Mouse (Mus musculus): ENCODE results near the gene Hey2. TPM values are rescaled to one million over a fixed set of nuclear protein-coding genes. Genes with fewer than 3 reads are reported as not detected.

Gene Hey2
- total RNA-seq (2021) (1 to 10 TPM; 3.8 to 6.8 TPM), polyA plus RNA-seq (2012; rRNA removed) (7.0 and 8.3 TPM in 2 replicates)
- long read RNA-seq, partial matches to known transcripts, result 1 of 1 reads
- long read RNA-seq, other reads (novel, unspliced or antisense), result 0 of 1 reads

GRCm38 (mm10) chr10:30842643-30843437, at the start of gene Hey2:
Gene Hey2 (minus strand): TSS chr10:30842801.
- Histone ChIP-seq H3K27ac (peak within 1 kb of the TSS; percentile 86), H3K79me2 (replicated peaks; ENCODE audit: control insufficient read depth, insufficient read depth, low read length) (no peaks in the 10 kb centered on the region), H3K9ac (ENCODE audit: low read depth, low read length) (peak within 1 kb of the TSS; percentile 70), H3K4me3 (peak within 1 kb of the TSS; percentile 76), H3K36me3 (ENCODE audit: control insufficient read depth, insufficient read depth, low read length) (no peaks in the 10 kb centered on the region), H3K27me3 (ENCODE audit: control insufficient read depth, insufficient read depth, low read length) (peaks cover 3% of the 10 kb centered on the region; the same call in 1 of the 2 replicates), H3K4me1 (ENCODE audit: control insufficient read depth, insufficient read depth, low read length) (peaks cover 1% of the 10 kb centered on the region; the same call in 1 of the 2 replicates)
- intact Hi-C loops (cut with DNase I), result loop anchor here (5.0 kb wide), 2 partner anchors 41 to 454 kb away; partner anchors contain the start of gene Ncoa7
- TF ChIP-seq EP300 (IDR thresholded peaks at IDR 0.05; ENCODE audit: insufficient read depth, low read depth, low read length), result no peak
- peak; percentile 47 for TF ChIP-seq POLR2A (IDR thresholded peaks at IDR 0.05; ENCODE audit: insufficient read depth, low read depth, low read length)
- TF ChIP-seq CTCF (IDR thresholded peaks at IDR 0.05), result peak; percentile 44
- under 1% methylated on average over 70 of the region's 70 CpGs for WGBS
- peak; percentile 99 for DNase-seq

DNA sequence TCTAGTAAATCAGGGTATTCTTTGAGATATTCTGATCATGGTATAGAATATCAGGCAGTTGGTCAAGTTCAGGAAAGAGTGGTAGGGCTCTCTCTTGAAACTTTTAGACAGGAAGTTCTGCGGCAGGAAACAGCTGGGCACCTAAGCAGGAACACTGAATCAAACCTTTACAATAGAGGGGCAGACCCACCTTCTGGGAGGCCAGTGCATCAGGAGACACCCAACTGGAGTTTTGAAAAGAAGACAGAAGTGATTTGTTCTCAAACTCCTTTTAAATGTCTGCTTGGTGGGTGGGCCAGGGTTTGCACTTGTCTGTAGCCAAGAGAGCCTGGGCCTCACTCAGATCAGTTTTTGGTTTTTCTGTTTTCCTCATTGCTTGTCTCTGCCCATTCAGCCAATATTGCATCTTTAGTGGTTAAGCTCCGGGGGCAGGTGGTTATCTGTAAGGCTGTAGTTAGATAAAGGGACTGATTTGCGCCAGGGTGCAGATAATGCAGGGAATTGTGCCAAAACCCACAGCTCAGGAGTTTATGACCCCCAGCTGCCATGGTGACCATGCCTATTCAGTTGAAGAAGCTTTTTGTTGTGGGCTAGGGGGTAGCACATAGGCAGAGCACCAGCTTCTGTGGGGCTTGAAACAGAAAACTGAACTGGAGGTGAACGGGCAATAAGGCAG, 40.6 kb upstream of the Hey2 start:
- Histone ChIP-seq H3K4me3 (no peak overlapping the region), H3K27me3 (ENCODE audit: control insufficient read depth, insufficient read depth, low read length) (no peaks in the 10 kb centered on the region), H3K36me3 (ENCODE audit: control insufficient read depth, insufficient read depth, low read length) (no peaks in the 10 kb centered on the region), H3K4me1 (ENCODE audit: control insufficient read depth, insufficient read depth, low read length) (no peaks in the 10 kb centered on the region), H3K79me2 (replicated peaks; ENCODE audit: control insufficient read depth, insufficient read depth, low read length) (no peaks in the 10 kb centered on the region), H3K27ac (no peak overlapping the region), H3K9ac (ENCODE audit: low read depth, low read length) (no peak overlapping the region)
- WGBS, result 50% methylated on average over 4 of the region's 4 CpGs
- TF ChIP-seq POLR2A (IDR thresholded peaks at IDR 0.05; ENCODE audit: insufficient read depth, low read depth, low read length) (no peak), EP300 (IDR thresholded peaks at IDR 0.05; ENCODE audit: insufficient read depth, low read depth, low read length) (no peak), CTCF (IDR thresholded peaks at IDR 0.05) (no peak)
- DNase-seq, result no peak
- intact Hi-C loops (cut with DNase I), result no loop called here

DNA sequence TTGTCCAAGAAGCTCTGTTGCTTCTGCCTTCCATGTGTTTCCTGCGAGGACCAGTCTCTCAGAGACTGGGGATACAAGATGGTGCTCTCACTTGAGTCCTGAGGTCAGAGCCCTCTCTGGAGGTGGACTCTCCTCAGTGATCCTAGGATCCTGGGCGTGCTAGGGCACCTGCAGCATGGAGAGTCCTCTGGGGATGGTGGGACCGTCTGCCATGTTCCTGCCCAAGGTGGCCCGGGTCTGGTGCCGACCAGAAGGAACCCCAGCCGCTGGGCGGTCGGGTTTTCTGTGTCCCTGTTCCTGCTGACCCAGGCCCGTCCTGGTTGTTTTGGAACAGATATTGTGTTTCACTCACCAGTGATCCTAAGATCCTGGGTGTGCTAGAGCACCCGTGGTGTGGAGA, 38.5 kb upstream of the Hey2 start:
- H3K27me3 ChIP-seq (ENCODE audit: control insufficient read depth, insufficient read depth, low read length), result no peaks in the 10 kb centered on the region
- no peak overlapping the region for H3K9ac ChIP-seq (ENCODE audit: low read depth, low read length)
- TF ChIP-seq EP300 (IDR thresholded peaks at IDR 0.05; ENCODE audit: insufficient read depth, low read depth, low read length) (no peak), CTCF (IDR thresholded peaks at IDR 0.05) (no peak), POLR2A (IDR thresholded peaks at IDR 0.05; ENCODE audit: insufficient read depth, low read depth, low read length) (no peak)
- no peak overlapping the region for H3K4me3 ChIP-seq
- 91% methylated on average over 10 of the region's 10 CpGs for WGBS
- H3K36me3 ChIP-seq (ENCODE audit: control insufficient read depth, insufficient read depth, low read length), result no peaks in the 10 kb centered on the region
- H3K79me2 ChIP-seq (replicated peaks; ENCODE audit: control insufficient read depth, insufficient read depth, low read length), result no peaks in the 10 kb centered on the region
- H3K4me1 ChIP-seq (ENCODE audit: control insufficient read depth, insufficient read depth, low read length), result no peaks in the 10 kb centered on the region
- DNase-seq, result no peak
- intact Hi-C loops (cut with DNase I), result no loop called here
- H3K27ac ChIP-seq, result no peak overlapping the region

GRCm38 (mm10) chr10:30845101-30845825, 2.7 kb upstream of the Hey2 start:
- Histone ChIP-seq H3K9ac (ENCODE audit: low read depth, low read length) (no peak overlapping the region), H3K27ac (no peak overlapping the region), H3K4me1 (ENCODE audit: control insufficient read depth, insufficient read depth, low read length) (peaks cover 1% of the 10 kb centered on the region; the same call in 1 of the 2 replicates), H3K4me3 (no peak overlapping the region), H3K79me2 (replicated peaks; ENCODE audit: control insufficient read depth, insufficient read depth, low read length) (no peaks in the 10 kb centered on the region), H3K36me3 (ENCODE audit: control insufficient read depth, insufficient read depth, low read length) (no peaks in the 10 kb centered on the region), H3K27me3 (ENCODE audit: control insufficient read depth, insufficient read depth, low read length) (peaks cover 3% of the 10 kb centered on the region; the same call in 1 of the 2 replicates)
- DNase-seq, result no peak
- 37% methylated on average over 13 of the region's 13 CpGs for WGBS
- TF ChIP-seq EP300 (IDR thresholded peaks at IDR 0.05; ENCODE audit: insufficient read depth, low read depth, low read length) (no peak), CTCF (IDR thresholded peaks at IDR 0.05) (no peak), POLR2A (IDR thresholded peaks at IDR 0.05; ENCODE audit: insufficient read depth, low read depth, low read length) (no peak)
- intact Hi-C loops (cut with DNase I), result no loop called here

GRCm38 (mm10) chr10:30844191-30845010, 1.8 kb upstream of the Hey2 start:
- Histone ChIP-seq H3K9ac (ENCODE audit: low read depth, low read length) (peak overlapping the region; percentile 26), H3K79me2 (replicated peaks; ENCODE audit: control insufficient read depth, insufficient read depth, low read length) (no peaks in the 10 kb centered on the region), H3K36me3 (ENCODE audit: control insufficient read depth, insufficient read depth, low read length) (no peaks in the 10 kb centered on the region), H3K4me1 (ENCODE audit: control insufficient read depth, insufficient read depth, low read length) (peaks cover 1% of the 10 kb centered on the region; the same call in 1 of the 2 replicates), H3K27me3 (ENCODE audit: control insufficient read depth, insufficient read depth, low read length) (peaks cover 3% of the 10 kb centered on the region; the same call in 1 of the 2 replicates), H3K4me3 (peak overlapping the region; percentile 76), H3K27ac (peak overlapping the region; percentile 82)
- DNase-seq, result peak; percentile 30 to 46
- intact Hi-C loops (cut with DNase I), result loop anchor here (5.0 kb wide), 2 partner anchors 42 to 453 kb away; partner anchors contain the start of gene Ncoa7
- TF ChIP-seq CTCF (IDR thresholded peaks at IDR 0.05) (no peak), EP300 (IDR thresholded peaks at IDR 0.05; ENCODE audit: insufficient read depth, low read depth, low read length) (no peak), POLR2A (IDR thresholded peaks at IDR 0.05; ENCODE audit: insufficient read depth, low read depth, low read length) (no peak)
- WGBS, result 26% methylated on average over 30 of the region's 30 CpGs
